Mouse (Mus musculus) adrenal gland, adult 18-20 months (tissue): Measurements from ENCODE around the gene Sipa1l3. TPM values are rescaled to one million over a fixed set of nuclear protein-coding genes. Genes with fewer than 3 reads are reported as not detected.

ENCODE experiments used
- DNase-seq, 2 experiments: peaks; one replicate each; pipeline ENCODE4 v3.0.0; 2021 to 2022; ENCODE audit warnings: low spot score in 2 of 2
- total RNA-seq, 2 experiments: library from RNA; stranded (reverse); gene quantifications; 1 replicate in 1 of 2; 2 replicates in 1 of 2; pipeline ENCODE4 v1.2.3; 2021

Sipa1l3 gene
- total RNA-seq, 2 experiments from 2014 or later = 23.5 to 42.5 TPM

DNA sequence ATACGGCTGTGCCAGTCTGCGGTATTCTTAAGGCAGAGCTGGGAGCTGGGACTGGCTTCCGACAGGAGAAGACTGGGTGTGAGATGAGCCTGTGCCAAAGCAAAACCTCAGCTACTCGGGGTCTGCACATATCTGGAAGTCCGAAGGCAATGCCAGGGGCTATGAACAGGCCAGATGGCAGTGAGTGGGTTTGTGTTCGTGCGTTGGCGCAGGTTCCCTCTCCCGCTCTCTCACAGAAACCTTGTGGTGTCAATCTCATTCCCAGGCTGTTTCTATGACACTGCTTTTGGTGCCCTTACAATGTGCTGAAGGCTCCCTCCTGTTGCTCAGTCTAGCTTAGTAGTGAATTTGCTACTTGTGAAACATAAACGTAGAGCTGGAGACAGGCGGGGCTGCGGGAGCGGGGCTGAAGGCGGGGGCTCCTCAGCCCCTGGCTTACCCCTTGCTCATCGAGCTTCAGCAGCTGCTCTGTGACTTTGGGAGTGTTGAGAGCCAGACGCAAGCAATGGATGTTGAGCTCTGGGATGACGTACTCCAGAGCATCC, 130.8 kb downstream of the Sipa1l3 start:
- no peak for DNase-seq

DNA sequence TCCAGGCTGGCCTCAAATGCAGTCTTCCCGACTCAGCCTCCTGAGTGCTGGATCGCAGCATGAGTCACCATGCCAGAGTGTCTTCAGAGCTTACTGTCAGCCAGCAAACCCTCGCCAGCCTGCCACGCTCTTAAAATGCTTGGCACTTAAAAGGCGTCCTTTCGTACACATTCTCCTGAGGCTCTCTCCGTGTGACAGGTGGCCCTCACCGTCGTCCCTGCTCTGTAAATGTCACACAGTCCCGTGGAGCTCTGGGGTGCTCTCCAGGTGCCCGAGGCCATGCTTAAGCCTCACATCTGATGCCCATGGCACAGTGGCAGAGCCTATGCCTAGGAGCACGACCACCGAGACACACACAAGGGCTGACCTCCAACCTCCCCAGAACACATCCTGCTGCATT, 132.1 kb downstream of the Sipa1l3 start:
- no peak for DNase-seq

DNA sequence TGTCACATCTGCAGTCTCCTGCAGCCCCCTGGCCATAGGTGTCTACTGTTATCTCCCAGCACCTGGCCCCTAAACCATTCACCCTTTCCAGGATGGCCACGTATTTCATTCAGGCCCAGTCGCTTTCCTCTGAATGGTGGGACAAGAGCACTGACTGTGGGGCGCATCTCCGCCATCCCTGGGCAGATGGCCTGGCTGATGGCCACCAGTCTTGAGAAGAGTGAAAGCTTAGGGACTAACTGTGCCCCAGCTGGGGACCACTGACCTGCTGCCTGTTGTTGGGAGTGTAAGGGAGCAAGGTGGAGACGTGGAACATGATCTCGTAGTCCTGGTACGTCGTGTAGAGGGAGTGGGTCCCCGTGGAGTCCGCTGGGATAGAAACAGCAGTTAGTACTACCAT, 132.7 kb downstream of the Sipa1l3 start:
- DNase-seq = no peak

DNA sequence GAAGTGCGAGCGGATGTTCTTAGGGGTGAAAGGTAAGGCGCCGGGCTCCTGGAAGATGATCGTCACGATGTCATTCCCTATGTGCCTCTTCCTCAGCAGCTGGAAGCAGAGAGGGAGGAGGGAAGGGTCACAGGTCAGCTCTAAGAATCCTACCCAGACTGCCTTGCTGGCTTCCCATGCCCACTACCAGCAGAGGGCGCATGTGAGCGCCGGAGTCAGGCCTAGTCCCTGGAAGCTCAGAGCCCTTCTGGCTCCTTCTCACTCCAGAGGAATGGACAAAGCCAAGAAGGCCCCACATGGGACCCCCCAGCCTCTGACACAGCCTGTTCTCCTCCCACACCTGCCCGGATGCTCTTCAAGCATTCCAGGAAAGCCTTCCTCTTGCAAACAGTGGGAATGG, 135.2 kb downstream of the Sipa1l3 start:
- peak; percentile 84 to 90 for DNase-seq

DNA sequence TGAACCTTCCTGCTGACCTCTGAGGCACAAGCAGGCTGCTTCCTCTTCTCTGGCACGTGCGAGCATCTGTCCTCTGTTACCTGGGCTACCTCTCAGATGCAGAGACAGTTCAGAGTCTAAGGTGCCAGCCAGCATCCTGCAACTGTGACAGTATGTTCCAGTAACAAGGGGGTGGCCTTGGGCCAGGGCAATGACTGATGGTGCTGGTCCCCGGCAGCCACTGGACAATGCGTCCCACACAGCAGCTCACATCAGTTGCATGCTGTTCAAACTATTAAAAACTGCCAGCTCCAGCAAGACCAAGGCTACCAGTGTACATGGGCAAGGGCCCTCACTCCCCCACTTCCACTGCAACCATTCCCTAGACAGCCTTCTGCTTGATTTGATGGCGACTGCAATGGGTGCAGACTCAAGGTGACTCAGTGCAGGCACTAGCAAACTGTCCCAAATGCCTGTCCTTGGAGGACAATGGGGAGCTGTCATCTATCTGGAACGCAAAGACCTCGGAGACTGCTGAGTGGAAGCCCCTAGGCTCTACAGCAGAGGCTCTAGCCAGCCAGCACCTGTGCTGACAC, 136.9 kb downstream of the Sipa1l3 start:
- no peak for DNase-seq

DNA sequence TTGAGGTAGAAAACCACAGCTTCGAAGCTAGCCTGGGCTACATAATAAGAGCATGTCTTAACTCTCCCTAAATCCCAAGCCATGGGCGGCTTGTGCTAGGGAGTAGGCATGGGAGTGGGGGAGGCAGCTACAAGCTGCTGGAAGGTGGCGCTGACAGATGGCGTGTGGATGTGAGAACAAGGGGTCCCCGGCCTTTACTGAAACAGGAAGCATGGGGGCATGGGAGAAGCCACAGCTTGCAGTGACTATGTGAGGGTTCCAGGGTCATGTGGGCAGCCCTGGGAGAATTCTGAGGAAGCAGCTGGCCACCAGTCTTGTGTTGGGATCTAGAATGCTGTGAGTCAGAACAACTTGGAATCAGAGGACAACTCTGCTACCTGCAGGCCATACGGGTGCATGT, 144.4 kb downstream of the Sipa1l3 start:
- no peak for DNase-seq

DNA sequence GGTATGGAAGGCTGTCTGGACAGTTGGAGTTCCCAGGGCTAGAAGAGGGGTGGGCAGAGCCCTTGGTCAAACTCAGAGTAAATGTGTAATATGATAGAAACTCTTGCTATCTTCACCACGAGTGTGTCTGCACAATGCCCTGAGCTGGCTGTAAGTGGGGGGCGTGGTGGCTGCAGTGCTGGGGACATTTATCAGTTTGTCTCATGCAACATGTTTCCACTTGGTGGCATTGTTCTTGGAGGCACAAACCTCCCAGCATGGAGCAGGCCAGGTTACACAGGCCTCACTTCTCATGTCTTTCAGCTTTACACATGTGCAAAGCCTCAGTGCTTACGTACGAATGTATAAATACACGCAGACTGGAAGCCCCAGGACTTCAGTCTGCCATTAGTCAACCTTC, 146.3 kb downstream of the Sipa1l3 start:
- DNase-seq = no peak

DNA sequence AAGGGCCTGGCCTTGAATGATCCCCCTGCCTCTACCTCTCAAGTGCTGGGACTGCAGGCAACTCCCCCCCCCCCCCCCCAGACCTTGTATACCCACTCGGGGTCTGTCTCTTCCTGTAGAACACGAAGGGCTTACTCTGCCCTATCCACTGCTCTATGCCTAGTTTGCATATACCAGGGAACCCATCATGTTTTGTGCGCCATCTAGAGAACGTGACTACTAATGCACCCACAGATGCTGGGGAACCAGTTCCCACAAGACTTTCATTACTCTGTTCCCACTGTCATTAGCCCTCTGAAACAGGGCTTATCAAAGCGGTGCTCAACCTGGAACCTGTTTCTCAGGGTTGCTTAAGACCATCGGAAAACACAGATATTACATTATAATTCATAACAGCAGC, 148.4 kb downstream of the Sipa1l3 start:
- no peak for DNase-seq

DNA sequence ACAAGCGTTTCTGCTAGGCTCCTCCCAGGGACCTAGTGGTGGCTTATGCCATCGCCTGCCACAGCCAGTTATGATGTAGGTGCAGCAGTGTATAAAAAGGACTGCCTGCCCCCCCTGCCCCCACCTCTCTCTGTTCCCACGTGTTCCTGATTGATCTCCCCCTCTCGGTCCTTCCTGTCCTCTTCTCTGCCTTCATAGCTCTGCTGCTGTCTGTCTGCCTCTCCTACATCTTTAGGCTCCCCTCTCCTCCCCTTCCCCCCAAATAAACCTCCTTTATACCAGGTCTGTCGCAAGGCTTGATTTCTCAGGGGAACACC, 150.5 kb downstream of the Sipa1l3 start:
- no peak for DNase-seq

DNA sequence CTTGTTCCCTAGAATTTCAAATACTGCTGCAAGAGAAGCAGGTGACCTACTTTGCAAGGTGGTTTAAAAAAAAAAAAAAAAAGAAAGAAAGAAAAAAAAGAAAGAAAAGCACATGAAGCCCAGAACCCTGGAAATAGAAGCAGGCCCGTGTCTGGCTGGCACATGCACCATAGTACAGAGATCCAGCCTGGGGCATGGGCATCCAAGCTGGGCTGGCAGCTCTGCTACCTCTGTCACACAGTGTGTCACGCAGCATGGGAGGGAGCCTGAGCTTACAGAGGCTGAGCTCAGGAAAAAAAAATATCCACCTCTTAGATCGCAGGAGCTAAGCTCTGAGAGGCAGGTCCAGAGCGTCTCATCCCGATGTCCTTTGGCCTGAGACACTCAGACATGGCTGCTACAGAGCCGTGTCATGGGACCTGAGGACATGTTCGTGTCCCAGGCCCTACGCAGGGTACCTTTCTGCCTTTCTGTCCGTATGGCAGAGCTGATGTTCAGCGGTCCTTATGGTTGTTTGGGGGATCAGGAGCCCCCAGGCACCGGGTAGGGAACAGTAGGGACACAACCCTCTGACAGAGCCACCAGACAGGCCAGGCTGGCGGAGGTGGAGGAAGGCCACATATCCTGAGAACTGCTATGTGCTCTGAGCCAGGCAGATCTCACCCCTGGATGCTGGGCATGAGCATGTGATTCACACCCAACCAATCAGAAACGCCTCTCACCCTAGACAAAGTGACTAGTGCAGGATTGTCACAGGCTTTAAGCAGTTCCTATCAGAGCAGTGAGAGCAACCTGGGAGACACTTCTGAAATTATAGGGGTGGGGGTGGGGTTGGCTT, 151.1 kb downstream of the Sipa1l3 start:
- DNase-seq = no peak

DNA sequence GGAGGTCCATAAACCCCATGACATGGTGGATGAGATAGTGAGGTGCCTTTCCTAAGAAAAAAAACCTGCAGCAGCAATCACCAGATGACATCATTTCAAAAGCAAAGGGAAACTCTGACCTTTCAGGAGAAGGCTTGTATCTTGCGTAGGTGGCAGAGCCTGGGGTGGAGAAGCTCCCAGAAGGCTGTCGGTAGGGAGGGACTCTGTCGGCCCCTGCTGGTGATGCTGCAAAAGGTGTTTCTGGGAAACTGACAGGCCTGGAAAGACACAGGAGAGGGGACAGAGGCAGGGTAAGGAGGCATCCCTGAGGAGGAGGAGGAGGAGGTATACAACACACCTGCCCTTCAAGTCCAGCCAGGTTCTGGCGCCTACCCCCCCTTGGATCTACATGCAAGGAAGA, 154.4 kb downstream of the Sipa1l3 start:
- DNase-seq = peak; percentile 59 to 66

DNA sequence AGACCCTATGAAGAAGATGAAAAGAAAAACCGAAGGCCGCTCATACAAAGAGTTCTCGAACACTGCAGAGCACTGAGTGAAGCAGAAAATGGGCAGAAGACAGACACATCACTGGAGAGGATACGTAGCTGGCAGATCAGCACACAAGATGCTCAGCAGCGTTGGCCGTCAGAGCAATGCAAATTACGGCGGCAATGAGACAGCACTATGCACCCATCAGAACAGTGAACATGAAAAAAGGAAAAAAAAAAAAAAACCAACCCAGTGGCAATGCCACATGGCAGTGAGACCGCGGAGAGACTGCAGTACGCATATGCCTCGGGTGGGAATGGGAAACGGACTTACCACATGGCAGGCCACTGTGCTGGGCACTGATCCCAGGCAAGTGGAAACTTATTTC, 156.9 kb downstream of the Sipa1l3 start:
- no peak for DNase-seq

DNA sequence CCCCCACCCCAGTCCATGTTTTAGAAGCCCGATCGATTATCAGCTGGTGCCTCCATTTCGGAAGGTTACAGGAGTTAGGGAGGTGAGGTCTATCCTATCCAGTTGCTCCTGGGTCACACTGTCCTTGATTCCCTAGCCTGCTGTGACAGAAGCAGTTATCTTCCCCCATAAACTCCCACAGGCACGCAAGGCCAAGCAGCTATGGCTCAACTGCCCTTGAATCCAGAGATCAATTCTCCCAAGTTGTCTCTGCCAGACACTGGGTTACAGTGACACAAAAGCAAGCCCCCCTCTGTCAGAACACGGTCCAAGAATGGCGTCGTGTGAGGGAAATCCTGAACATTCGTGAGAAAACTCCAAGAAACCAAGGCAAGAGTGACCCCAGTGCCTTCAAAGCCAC, 163.0 kb downstream of the Sipa1l3 start:
- no peak for DNase-seq

DNA sequence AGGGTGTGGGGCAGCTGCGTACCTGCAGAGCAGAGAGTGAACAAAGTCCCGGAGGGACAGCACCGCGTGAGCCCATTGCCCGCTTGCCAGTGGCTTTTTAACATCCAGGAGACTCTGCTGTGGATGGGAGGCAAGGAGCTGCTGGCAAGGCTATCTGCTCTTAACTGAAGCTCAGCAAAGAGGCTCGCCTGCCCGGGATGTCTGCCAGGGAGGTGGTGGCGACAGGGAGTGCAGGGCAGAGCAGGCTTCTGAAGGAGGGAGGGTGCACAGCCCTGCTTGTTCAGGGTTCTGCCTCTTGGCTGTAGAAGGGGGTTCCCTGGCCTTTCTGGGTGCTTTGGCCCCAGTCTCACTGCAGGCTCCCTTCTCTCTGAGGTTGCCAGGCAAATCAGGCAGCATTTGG, 164.3 kb downstream of the Sipa1l3 start:
- peak in 1 of 2 experiments; percentile 36 for DNase-seq

DNA sequence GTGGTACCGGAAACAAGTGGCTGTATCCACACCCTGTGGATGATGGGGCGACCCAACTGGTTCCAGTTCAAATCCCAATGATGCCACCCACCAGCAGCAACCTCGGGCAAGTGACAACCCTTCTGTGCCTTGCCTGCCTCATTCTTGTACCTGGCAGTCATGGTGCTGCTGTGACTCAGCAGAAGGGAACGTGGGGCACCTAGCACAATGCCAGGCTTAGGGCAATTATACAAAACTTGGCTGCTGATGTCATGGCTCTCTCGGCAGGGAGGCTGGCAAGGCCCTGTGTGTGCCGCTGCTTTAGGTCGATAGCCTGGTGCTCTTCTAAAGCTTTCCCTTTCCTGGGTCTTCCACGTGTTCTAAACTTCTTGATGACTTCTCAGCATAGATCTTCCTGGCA, 166.2 kb downstream of the Sipa1l3 start:
- DNase-seq = no peak

DNA sequence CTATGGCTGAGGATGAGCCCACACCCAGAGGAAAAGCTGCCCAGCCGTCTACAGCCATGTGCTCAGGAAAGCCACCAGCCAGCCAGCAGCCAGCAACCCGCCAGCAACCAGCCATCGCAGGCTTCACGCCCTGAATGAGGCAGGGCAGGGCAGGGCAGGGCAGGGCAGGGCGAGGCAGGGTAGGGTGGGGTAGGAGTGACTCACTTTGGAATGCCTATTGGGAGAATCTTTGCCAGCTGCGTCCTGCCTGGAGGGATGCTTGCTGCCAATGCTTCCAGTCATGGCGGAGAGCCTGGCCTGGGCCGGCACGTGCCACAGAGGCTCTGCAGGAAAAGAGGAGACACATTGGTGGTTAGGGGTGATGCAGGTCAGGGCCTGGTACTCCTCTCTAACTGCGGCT, 168.0 kb downstream of the Sipa1l3 start:
- no peak for DNase-seq

DNA sequence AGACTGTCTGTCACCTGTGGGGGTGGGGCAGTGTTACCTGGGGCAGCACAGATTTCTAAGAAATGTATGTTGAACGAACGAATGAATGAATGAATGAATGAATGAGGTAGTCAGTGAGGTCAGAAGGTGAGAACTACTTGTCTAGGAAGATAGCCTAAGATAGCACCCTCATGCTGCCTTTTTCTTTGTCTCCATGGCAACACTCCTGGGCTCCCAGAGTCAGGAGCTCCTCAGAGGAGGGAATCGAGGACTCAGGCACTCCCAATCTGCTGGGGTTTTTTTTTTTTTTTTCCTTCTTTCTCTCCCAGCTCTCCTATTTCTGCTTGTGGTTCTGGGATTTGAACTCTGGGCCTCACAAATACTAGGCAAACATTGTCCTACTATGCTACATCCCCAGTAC, 172.2 kb downstream of the Sipa1l3 start:
- DNase-seq = no peak

DNA sequence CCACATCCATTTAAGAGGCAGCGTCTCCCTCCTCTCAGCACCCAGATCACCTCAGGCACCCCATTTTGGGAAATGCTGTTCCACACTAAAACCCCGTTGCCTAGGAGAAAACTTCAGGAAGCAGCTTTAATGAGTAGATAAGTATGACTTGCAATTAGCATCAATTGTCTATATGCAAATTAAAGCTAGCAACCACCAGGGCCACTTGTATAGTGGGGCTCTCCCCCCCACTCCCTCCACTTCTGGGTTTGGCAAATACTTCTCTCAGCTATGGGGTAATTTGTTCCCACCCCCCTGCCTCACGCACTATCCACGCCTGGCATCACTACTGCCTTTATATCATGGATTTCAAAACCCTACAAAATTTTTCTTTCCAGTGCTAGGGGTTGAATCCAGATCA, 172.9 kb downstream of the Sipa1l3 start:
- DNase-seq = no peak

DNA sequence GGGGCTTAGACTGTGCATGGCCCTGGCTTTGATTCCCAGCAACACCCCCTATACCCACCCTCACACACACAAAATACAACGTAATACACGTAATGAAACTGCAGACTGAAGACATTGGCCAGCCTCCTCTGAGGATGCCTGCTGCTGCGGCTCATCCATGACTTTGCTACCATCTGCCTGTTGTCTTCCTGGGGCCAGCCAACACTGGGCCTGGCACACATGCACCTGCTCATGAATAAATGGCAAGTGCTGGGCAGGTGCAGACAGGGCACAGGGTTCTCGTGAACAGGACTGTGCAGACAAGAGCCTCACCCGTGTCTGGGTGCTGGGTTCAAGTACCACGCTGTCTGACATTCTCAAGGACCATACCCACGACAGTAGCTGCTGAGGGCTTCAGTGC, 174.7 kb downstream of the Sipa1l3 start:
- no peak for DNase-seq

DNA sequence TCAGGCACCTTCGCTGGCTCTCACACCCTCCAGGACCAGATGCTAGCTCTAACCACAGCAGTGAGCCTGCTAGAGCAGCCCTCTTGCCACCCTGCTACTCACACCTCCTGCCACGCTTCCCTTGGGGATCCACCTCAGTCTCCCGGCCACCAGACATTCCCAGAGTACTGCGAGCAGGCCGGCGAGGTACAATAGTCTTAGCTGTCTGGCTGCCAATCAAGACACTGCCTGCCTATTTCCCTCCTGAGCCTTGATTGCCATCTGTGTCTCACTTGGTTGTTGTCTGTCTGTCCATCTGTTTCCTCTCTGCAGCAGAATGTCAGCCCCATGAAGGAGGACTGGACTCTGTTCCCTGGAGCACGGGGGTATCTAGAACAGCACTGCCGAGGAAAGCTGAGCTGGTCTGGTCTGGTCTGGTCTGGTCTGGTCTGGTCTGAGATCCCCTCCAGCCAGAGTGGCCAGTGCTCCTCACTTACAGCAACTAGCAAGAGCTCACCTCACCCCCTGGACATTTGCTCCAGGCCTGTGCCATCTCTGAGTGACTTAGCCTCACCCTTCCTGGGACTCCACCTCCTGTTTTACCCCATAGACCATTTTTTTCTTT, 175.8 kb downstream of the Sipa1l3 start:
- DNase-seq = no peak

DNA sequence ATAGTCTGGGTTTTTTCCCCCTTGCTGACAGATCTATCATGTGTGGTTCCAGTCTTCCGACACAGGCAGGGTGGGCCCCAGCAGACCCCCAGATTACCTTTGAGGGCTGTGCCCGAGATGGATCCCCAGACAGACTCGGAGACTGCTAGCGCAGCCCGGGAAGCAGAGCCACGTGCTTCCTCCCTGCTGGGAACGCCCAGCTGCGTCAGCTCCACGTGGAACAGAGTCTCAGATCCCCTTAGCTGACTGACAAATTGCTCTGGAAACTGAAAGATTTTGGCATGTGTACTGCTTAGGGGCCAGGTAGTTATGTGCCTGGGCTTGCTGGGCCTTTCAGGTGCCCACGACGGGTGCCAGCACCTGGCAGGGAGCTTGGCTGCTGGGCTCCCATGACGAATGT, 176.7 kb downstream of the Sipa1l3 start:
- DNase-seq = no peak

DNA sequence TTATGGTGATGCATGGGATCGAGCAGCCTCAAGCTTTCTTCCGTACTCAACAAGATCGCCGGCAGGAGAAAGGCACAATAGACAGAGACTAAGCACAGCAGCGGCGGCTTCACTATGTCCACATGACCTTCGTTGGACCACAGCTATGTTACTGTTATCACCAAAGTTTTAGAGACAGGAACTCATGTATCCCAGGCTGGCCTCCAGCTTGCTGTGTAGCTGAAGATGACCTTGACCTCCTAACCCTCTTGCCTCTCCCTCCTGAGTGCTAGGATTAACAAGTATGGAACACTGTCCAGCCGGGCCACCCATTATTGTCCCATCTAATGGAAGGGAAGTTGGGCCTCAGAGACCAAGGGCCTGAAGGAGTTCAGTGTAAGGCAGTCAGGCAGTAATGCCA, 177.6 kb downstream of the Sipa1l3 start:
- DNase-seq = no peak

DNA sequence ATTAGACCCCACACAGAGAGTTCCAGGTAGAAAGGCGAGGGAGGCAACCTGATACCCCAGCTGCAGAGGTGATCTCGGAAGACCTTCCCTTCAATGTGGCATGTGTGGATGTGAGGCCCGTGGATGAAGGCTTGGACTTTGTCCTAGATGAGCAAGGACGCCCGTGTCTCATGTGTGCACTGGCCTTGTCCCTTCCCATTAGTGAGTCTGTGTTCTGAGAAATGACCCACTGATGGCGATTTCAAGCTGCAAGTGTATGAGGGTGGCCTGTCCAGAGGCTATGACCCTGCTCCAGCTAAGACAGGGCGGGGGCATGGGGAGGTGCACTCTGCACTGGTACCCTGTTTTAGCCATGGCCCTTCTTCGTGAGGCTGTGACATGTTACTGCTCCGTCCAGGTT, 178.2 kb downstream of the Sipa1l3 start:
- DNase-seq = no peak
